Mouse (Mus musculus) frontal cortex, adult (tissue): ENCODE measurements around the gene Fam124a.
"Not testable (repeated sequence)": the region's sequence is repeated elsewhere in the genome, so short reads cannot be mapped to it uniquely, and the experiment has no call there.

Experiments used
- ATAC-seq: cut with Nextera tagmentation; 2 replicates; pipeline ENCODE4 v1.9.2; 2017; ENCODE audit warnings: mild to moderate bottlenecking, moderate library complexity, mixed read lengths; ENCODE audit not compliant: low TSS enrichment

The Fam124a gene

DNA sequence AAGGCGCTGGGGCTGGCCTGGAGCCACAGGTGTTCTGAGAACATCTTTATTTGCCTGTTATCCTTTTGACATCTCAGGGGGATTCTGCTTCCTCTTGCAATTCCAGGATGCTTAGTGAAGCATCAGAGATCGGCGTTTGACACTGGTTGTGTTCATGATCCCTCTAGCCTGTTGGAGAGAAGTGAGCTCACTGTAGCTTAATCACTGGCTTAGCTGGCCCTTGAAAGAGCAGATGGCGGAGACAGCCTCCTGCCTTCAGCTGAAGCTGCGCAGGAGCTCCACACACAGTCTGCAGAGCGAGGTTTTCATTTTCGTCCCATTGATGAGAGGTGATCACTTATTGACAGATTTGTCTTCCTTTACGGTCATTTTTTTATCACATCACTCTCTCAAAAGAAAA is 20.3 kb downstream of the Fam124a start:
- peak; percentile 88 for ATAC-seq

DNA sequence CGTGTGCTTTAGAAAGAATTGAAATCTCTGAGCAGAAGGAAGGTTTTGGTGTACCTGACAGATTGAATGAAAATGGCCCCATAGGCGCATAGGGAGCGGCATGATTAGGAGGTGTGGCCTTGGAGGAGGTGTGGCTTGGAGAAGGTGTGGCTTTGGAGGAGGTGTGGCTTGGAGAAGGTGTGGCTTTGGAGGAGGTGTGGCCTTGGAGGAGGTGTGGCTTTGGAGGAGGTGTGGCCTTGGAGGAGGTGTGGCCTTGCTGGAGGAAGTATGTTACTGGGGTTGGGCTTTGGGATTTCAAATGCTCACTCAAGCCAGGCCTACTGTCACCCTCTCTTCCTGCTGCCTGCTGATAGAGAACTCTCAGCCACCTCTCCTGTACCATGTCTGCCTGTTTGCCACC is 25.4 kb downstream of the Fam124a start:
- ATAC-seq = no peak

DNA sequence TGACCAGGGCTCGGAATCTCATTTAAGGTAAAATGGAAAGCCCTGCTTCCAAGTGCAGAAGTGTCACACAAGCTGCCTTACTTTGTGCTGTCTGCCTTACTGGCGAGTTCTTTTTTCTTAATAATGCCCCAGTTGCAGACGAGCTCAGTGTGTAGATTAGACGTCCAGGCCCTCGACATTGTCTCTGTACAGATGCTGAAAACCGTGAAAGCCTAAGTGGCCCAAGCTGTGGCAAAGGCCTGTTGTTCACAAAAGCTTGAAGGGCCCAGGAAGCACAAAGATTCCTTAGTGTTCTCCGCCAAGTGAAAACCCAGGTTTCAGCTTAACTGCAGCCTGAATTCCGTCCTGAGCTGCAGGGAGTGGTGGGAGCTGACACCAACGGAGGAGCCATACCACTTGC is 26.2 kb downstream of the Fam124a start:
- ATAC-seq = no peak

DNA sequence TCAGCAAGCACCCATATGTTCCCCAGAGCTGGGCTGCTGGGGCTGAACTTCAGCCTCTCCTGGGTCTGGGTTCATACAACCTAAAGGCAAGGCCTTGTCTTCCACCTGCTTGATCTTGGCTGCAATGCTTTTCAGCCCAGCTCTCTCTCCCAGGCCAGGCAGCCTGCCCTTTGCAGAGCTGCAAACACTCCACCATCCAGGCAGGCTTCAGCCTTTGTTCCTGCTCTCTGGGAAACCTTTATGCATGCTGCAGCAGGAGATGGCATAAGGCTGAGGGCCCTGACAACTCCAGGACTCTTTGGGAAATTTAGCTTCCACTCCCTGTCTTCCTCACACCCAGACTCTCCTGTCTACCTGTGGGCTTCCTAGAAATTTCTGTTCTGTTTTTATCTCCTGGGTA is 29.1 kb downstream of the Fam124a start:
- ATAC-seq = no peak

DNA sequence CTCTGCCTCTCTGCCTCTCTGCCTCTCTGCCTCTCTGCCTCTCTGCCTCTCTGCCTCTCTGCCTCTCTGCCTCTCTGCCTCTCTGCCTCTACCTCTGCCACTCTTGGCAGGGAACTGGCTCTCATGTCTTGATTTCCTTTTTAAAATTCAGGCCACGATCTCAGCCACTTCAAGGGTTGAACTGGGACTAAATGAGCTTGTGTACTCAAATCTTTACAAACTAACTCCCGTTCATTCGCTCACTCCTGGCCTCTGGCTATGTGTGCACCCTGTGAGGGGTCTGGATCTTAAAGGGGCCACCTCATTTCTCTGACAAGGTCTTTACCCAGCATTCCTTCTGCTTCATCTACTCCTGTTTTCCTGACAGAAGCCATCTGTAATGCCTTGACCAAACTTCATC is 29.8 kb downstream of the Fam124a start:
- ATAC-seq = 0 out of 2 replicates have a peak, but pooled peaks have one; percentile 27

DNA sequence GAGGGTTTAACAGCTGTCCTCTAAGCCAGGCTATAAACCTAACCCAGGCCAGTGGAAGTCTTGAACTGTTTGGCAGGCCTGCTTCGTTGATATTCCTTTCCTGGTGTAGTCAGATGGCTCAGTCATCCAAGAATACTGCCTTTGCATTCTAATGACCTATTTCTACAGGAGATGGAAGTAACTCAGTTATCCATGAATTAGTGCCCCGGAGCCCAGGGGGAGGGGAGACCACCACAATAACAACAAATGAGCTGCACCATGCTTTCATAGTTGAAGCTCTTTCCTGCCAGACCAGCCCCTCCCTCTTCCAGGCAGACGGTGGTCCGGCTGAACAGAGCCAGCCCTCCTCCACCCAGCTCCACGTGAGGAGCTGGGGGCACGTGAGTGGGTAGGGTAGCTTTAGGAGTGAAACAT is 44.6 kb downstream of the Fam124a start:
- no peak for ATAC-seq

DNA sequence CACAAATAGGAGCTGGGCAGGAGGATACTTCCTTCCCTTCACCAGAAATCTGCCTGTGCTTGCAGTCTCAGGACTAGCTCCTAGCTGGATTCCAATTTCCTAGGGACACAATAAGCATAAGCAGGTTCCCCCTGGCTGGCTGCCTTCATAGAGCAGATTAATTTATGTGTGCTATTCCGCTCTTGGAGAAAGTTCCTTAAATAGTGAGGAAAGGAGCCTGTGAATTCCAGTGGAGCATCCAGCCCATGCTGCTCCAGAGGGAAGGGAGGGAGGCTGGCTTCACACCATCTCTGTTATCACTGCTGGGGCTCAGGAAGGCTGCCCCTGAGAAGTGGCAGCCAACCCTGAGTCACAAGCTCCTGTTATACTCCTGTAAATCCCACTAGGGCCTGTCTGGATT is 46.7 kb downstream of the Fam124a start:
- ATAC-seq = peak; percentile 93

DNA sequence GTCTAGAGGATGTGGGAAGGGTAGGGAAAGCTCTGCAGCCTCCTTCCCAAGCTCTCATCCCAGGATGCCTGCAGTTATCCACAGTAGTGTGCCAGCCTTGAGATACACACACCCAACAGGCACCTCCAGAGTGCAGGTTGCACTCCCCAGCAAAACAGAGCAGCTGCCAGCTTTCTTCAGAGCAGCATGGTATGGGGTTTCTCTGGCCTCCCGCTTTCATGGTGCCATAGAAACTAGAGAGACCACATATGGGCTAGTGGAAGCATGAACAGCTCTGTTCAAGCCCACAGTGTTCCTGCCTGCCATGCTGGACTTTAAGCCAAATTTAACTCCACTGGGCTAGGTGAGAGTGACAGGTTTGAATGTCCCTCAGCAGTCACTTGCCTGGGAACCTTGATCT is 47.3 kb downstream of the Fam124a start:
- peak; percentile 12; the same call in 1 of the 2 replicates for ATAC-seq

DNA sequence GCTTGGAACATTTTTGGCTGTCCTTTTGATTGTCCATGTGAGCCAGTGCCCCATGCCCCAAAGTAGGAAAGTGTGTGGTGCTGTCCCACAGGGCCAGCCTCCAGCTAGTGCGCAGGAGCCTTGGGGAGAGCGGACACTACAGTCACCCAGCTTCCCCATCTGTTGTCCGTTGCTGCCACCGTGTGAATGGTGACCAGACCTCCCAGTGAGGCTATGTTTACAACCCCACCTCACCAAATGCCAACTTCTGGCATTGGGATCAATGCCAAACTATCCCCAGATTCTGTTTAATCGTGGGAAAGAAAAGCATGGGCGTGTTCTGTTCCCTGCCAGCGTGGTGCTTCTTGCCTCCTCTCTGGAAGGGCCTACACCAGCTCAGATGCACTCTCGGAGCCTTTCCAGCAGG is 52.3 kb downstream of the Fam124a start:
- ATAC-seq = peak; percentile 53; the same call in 1 of the 2 replicates

DNA sequence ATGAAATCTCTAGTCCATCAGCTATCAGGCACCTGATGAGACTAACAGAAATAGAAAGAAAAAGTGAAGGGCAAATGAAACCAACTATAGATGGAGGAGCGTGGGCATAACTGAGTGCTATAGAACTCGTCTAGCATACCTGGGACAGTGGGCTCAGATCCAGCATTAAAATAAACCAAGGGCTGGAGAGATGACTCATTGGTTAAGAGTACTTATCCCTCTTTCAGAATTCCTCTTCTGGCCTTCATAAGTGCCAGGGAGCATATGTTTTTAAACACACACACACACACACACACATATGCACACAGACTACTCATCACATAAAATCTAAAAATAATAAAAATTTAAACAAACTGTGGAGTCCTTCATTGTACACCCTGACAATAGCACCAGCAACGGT is 54.4 kb downstream of the Fam124a start:
- ATAC-seq = peak; percentile 27; the same call in 1 of the 2 replicates

DNA sequence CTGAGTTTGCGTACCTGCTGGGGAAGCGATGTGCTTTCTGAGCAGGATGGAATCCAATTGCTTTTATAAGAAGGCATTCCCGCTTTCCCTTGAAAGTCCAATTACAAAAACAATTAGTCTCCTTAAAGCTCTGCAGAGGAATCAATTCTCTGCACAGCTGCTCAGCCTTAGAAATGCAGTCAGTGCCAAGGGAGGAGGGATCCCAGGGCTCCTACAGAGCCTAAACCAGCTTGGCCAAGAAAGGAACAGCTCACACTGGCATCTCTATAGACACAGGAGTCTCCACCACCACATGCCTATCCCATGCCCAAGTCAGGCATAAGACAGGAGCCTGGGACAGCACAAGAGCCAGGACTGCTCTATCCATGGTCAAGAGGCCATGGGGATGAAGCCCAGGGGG is 66.9 kb downstream of the Fam124a start:
- peak; percentile 96 for ATAC-seq

DNA sequence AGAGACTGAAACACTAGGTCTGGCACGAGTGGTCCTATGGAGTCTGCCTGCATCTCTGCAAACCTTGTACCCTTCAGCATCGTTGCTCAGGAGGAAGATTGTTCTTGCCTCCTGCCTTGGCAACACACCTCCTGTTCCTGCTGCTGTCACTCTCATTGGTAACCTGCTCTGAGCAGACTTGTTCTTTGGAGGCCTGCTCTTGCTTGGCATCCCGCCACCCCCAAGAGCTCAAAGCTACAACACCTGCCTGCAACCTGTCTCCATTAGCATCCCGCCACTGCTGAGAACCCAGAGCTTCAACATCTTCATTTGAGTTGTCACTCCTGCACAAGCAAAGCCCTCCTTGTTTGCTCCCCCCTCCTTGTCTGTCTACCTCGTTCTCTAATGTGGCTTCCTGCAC is 72.4 kb downstream of the Fam124a start:
- ATAC-seq = no peak

DNA sequence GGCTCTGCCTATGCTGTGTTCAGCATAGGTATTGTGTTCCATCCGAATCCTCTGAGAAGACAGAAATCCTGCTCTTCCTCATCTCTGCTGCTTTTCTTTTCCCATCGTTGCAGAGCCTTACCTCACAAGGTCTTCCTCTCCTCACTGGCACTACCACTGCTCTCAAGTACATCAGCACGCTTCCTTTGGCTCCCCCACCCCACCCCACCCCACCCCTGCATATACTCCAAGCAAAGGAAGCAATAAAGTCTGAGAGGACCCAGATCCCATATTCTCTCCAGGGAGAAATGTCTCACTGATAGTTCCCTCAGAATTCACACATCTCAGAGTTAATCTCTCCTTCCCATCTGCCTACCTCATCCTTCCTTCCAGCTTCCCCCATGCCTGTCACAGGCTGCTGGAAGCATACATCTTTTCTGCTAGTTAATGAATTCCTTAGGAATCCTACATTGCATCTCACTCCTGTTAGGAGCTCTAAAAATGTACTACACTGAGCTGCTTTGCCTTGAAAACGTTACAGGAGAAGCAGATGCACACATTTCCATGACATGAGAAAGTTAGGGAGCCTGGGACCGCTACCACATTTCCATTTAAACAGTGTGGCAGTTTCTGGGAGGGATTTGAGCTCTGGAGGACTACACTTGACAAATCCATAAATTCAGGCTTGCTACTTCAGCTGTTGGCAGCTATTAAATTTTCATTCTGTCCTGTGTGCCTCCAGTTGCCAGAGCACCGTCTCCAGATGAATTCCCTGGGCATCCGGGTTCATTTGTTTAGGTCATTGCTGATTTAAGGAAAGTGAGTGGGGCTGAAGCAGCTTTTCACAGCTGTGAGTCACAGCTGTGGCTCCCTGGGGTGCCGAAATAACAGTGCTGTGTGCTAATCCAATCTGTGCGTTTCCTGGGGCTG is 82.2 kb downstream of the Fam124a start:
- ATAC-seq = peak; percentile 93

DNA sequence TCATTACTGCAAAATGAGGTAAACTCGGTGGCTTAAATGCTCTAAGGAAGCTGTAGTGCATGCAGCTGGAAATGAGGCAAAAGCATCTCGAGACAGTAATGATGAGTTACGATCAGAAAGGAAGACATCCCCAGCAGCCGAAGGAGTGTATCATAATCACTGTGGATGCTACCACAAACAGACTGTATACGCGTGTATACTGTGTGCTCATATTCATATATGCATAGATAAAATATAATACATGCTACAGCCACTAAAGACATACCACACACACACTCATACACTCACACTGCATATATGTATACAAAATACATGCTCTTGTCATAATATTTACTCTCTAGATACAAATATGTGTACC is 82.8 kb downstream of the Fam124a start:
- no peak for ATAC-seq

DNA sequence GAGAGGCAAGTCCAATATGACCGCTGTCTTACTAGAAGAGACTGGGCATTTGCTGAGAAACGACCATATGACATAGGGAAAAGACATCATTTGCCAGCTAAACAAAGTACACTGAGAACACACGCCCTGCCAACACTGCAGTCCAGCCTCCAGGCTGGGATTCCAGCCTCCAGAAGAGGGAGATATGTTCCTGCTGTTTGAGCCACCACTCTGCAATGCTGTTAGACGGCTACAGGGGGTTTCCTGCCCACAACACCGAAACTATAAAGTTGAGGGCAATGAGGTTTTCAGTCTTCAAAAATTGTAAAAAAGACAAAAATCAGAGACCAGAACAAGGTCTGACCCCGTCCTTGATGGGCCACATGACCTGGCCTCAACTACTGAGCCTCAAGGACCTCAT is 83.6 kb downstream of the Fam124a start:
- ATAC-seq = peak; percentile 31; the same call in 1 of the 2 replicates

DNA sequence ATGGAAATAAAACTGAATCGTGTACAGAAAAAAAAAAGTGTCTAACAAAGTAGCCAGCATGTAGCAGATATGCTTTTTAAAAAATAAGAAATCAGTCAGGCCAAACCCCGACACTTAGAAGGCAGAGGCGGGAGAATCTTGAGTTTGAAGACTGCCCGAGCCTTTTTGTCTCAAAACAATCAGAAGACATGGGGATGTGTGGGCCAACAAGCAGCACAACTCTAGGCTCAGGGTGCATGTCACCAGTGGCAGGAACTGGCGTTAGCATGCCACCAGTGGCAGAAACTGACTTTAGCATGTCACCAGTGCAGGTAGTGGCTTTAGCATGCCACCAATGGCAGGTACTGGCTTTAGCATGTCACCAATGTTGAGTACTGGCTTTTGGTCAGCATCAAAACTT is 84.0 kb downstream of the Fam124a start:
- no peak for ATAC-seq

DNA sequence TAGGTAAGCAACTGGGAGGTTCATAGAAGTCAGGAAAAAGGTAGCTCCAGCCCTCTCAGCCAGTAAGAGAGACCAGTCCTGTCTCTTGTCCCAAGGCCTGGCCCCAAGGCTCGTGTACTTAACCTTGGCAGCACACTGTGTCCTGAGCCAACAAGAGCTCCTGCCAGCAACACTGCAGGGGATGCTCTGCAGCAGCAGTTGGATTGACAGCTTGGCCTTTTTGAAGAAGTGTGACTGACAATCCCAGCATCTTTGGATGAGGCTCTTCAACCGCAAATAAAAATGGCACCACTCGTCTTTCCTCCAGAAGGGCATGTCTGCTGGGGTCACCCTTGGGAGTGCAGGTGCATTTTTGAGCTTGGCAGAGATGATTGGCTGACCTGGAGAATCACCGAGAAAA is 84.9 kb downstream of the Fam124a start:
- no peak for ATAC-seq

DNA sequence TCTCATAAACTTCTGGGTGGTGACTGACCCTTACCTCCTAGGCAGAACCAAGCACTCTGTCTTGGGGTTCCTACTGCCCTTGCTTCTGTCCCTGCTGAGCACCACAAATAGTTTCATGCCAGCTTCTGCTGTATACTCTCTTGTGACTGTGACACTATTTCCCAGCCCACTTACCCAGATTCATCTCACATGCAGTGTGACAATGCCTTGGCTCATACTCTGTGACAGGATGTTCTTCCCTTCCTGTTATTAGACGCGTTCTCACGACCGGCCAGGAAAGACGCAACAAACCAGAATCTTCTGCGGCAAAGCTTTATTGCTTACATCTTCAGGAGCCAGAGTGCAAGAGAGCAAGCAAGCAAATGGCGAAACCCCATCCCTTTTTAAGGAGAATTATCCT is 86.8 kb downstream of the Fam124a start:
- not testable (repeated sequence) for ATAC-seq

DNA sequence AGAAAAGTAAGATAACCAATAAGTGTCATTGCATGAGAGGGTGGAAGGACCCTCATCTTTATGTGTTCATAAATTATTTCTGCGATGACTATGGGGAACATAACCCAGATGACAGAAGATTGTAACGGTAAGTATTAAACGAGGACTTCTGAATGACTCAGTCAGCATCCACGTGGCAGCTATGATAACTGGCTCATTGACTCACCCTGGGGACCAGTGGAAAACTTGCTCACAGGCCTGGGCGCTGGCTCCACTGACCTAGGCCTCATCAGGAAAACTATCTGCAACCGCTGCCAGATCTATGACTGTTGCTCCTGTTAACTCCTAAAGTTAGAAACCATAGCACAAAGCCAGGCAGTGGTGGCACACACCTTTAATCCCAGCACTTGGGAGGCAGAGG is 92.9 kb downstream of the Fam124a start:
- ATAC-seq = no peak

DNA sequence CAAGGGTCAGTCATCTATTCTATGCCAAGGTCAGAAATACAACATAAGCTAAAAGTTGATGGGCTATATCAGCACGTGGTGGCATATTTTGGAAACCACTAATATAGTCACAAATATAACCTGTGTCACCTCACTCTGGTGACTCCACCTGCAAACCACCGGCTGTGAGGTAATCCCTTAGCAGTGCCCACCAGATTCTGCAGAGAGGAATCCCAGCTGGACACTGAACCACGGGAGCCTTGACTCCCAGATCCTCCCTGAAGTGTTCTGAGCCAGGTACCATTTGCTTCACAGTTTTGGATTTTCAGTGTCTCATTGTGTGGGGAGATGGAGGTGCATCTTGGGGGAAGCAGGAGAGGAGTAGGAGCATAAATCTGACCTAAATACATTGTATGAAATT is 94.8 kb downstream of the Fam124a start:
- no peak for ATAC-seq

DNA sequence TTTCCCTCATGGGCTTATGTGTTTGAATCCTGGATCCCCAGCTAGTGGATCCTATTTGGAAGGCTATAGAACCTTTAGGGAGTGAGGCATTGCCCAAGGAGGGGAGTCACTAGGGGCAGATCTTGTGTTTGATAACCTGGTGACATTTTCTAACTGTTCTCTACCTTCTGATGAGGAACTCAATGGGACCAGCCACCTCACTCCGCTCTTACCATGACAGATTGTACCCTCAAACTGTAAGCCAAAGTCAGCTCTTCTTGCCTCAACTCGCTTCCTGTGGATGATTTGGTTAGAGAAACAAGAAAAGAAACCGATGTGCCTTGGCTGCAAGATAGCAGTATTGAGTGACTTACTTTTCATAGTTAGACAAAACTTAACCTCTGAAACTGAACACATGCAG is 96.2 kb downstream of the Fam124a start:
- ATAC-seq = no peak

DNA sequence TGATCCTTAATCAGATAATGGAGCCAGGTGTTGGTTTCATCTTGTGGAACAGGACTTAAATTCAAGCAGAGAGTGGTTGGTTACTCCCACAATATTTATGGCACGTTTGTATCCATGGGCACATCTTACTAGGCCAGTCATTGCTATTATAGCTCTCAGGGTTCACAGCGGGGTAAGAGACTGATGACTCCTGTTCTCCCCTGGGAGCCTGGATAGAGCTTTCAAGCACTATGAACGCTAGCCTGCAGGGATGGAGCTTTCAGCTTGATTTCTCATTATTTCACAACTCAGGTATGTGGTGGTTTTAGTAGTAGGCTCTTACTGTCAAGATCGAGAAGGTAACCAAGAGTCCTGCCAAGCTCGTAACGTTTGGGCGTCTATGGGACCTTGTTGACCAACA is 100.5 kb downstream of the Fam124a start:
- no peak for ATAC-seq

DNA sequence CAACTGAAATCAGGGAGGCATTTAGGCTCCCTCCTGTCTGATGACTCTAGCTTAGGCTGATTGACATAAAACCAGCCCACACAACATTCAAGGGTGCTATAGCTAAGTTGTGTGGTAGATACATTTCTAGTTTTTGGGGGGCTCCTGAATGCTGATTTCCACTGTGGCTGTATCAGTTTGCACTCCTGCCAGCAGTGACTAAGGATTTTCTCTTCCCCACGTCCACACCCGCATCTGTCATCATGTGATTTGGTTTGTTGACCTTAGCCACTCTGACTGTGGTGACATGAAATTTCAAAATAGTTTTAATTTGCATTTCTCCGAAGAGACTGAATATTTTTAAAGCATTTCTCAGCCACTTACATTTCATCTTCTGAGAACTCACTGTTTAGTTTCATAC is 101.9 kb downstream of the Fam124a start:
- 0 out of 2 replicates have a peak, but pooled peaks have one; percentile 23 for ATAC-seq
